Mouse (Mus musculus) mature B cell (primary cell): ENCODE results near the gene Akap6.

Source experiments
- in situ Hi-C: fragments of 300-500 bp; cut with MboI; formaldehyde crosslinking; loops from 2 replicates; pipeline ENCODE4 v1.14.3; 2019

Akap6 gene

DNA sequence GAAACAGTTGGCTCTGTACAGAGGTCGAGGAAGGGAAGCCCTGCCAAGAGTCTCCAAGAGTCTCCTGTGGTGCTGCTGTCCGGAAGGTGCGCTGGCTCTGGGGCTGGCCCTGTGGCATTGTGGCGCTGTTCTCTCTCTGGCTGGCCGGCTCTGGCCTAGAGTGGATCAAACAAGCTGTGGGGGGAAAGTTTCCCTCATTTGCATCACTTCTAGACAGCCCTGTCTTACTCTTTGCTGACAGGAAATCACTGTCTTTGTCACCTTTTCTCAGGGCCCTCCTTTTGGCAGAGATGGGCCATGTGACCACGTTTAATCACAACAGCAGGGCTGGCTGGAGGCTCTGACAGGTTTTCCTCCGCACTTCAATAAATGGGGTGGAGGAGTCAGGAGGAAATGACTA lies 333.6 kb downstream of the Akap6 start:
- in situ Hi-C loops: no loop called here

- in situ Hi-C loops: no loop called here
Measured at GRCm38 (mm10) chr12:53033404-53033913, 334.3 kb downstream of the Akap6 start.

- in situ Hi-C loops: no loop called here
Measured at GRCm38 (mm10) chr12:53040634-53041033, 341.5 kb downstream of the Akap6 start.

DNA sequence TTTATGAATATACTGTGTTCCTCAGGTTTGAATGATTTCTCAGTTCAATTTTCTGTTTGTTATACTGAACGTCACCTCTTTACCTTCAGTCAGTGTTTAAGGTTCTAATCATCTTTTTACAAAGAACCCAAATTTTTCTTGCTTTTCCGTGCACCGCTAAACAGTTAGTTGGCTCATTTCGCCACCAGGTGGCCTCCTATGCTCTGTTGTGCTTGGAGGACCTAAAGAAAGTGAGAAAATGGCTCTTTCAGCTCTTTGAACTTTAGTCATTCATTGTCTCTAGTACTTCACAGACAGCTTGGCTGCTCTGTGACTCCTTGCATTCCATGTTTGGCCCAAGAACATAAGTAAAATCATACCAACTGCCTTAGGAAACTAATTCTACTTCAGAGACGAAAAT lies 343.6 kb downstream of the Akap6 start:
- in situ Hi-C loops: no loop called here

GRCm38 (mm10) chr12:53057606-53058005 lies 358.4 kb downstream of the Akap6 start:
- in situ Hi-C loops: no loop called here

- in situ Hi-C loops: no loop called here
Measured at GRCm38 (mm10) chr12:53060903-53061302, 361.7 kb downstream of the Akap6 start.

DNA sequence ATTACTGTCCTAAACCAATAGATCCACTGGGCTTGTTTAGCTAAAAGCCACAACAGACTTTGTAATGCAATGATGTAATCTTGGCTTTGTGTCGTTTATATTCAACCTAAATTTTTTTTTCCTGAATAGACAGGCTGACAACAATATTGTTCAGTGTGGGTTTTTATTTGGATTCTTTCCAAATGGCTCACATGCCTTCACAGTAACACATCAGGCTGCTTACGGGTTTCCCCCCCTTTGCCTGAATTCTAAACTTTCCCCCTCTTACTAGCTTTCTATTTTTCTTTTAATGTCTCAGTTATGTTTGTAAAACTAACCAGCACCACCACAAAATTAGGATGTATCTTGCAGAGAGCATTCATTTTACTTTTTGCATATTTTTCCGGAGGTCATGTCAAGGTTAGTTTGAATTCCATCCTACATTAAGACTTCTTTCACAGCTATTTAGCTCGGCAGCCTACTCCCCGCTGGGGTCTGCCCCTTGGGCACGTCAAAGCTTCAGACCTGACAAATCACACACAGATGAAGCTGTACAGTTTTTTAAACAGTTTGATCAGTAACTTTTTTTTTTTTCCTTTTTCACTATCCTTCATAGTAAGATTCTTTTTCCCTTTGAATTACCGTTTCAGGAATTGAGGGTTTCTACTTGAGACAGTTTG lies 362.4 kb downstream of the Akap6 start:
- in situ Hi-C loops: no loop called here

DNA sequence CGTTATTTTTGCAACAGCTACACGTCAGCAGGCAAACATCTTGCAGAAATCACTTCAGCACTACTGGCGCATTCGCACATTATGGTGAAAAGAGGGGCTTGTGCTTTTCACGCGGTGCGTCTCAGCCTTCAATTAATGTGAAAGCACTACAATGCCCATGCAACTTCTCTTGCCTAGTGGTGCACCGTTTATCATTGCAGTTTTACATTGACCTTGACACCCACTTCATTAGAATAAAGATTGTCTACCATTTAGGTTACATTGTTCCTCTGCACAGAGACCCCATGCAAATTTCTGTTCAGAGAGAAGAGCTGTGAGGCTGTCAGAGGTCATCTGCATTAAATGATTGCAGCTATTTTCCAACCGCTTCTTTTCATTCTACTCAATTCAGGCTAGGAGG lies 363.8 kb downstream of the Akap6 start:
- in situ Hi-C loops: no loop called here

- in situ Hi-C loops: no loop called here
Measured at GRCm38 (mm10) chr12:53064241-53064760, 365.1 kb downstream of the Akap6 start.

GRCm38 (mm10) chr12:53065031-53065785 lies 366.0 kb downstream of the Akap6 start:
- in situ Hi-C loops: no loop called here

- in situ Hi-C loops: no loop called here
Measured at GRCm38 (mm10) chr12:53066321-53066720, 367.1 kb downstream of the Akap6 start.

DNA sequence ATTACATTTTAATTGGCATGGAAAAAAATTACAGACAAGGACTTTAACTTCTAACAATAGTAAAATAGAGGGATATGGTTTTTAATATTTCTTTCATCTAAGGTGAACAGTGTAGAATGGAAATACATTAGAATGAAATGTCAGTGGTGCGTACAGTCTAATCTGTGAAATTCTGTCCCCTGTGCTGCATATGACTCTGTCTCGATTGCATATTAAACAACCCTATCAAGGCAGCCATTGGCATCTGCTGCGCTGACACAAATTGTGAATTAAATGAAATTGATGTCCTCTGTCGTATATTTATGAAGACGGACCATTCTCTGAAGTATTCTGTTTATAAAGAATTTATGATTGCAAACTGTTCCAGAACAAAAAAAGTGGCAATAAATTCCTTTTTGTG lies 371.7 kb downstream of the Akap6 start:
- in situ Hi-C loops: no loop called here

- in situ Hi-C loops: no loop called here
Measured at GRCm38 (mm10) chr12:53076595-53077400, 377.6 kb downstream of the Akap6 start.

GRCm38 (mm10) chr12:53085789-53086188 lies 386.6 kb downstream of the Akap6 start:
- in situ Hi-C loops: no loop called here

- in situ Hi-C loops: no loop called here
Measured at GRCm38 (mm10) chr12:53112276-53112675, 413.1 kb downstream of the Akap6 start.

DNA sequence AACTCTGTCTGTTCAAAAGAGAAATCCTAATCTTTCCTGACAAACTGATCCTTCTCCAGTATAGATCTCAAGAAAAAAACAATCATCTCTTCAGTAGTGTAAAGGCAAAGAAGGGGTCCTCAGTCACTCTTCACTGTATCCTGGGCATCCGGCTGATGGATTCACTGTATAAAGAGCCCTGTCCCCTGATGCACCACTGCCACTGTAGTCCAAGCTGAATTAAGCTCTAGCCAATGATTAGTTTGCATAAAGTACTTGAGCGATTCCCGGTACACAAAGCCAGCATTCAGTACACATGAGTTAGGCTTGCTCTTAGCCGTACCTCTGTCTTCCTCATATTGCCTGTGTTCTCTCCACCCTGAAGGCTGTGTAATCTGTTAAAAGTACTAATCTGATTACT lies 420.2 kb downstream of the Akap6 start:
- in situ Hi-C loops: no loop called here

- in situ Hi-C loops: no loop called here
Measured at GRCm38 (mm10) chr12:53124131-53124530, 424.9 kb downstream of the Akap6 start.

DNA sequence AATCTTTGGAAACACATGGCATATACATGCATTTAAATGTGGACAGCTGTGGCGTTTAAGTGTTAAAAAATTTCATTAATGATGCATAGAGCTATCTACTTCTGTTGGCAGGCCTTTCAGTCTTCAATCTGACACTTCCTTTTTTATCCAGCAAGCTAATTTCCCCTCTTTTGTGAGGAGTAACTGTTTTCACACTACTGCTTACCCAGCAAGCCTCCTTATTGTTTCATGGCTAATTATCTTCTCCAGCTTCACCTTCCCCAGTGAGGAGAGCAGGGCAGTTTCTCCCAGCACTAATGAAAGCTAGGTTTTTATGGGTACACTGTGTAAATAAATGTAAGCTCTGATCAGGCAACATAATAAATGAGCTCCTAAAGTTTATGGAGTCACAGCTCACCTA lies 425.5 kb downstream of the Akap6 start:
- in situ Hi-C loops: no loop called here

GRCm38 (mm10) chr12:53125286-53125685 lies 426.1 kb downstream of the Akap6 start:
- in situ Hi-C loops: no loop called here

- in situ Hi-C loops: no loop called here
Measured at GRCm38 (mm10) chr12:53134196-53134595, 435.0 kb downstream of the Akap6 start.

- in situ Hi-C loops: no loop called here
Measured at GRCm38 (mm10) chr12:53137331-53137730, 438.1 kb downstream of the Akap6 start.

GRCm38 (mm10) chr12:53144122-53144695 lies 445.0 kb downstream of the Akap6 start:
- in situ Hi-C loops: no loop called here
